In genomic region chr10:3898068-3898467, GRCm38 (mm10) we compare ENCODE assay signal across 20 mouse cellular contexts.
DNase-seq lines count a peak whose midpoint lies in the region; ATAC-seq and TF ChIP-seq lines count a peak whose summit lies in the region.
"Had no signal": no experiment of that assay in that cellular context is flagged by ENCODE, and none has a peak within 500 bp of the region (broad histone marks: within the 10 kb centered on the region; RNA-seq: fewer than 3 reads in every experiment).

No protein-coding gene starts in this region.

- H3K9ac ChIP-seq in stomach, embryonic 15.5 days: no peak overlapping the region
- H3K9ac ChIP-seq in stomach, postnatal 0 days (ENCODE audit: low read length): no peak overlapping the region
- H3K9ac ChIP-seq: heart, embryonic 13.5 days; hindbrain, embryonic 13.5 days; limb, embryonic 12.5 days; liver, embryonic 15.5 days; midbrain, embryonic 15.5 days had no signal

- no peaks in the 10 kb centered on the region for H3K27me3 ChIP-seq in kidney, adult 2 months (replicated peaks; ENCODE audit: control insufficient read depth, insufficient read depth, low read length)
- H3K27me3 ChIP-seq in stomach, embryonic 15.5 days (replicated peaks): no peaks in the 10 kb centered on the region
- H3K27me3 ChIP-seq in stomach, postnatal 0 days (ENCODE audit: control insufficient read depth, insufficient read depth, low read length): no peaks in the 10 kb centered on the region
- H3K27me3 ChIP-seq: CH12.LX; heart, embryonic 13.5 days; hindbrain, embryonic 13.5 days; limb, embryonic 12.5 days; liver, embryonic 15.5 days; megakaryocyte, embryonic 14.5 days; midbrain, embryonic 15.5 days had no signal

- no peak overlapping the region for H3K4me2 ChIP-seq in stomach, embryonic 15.5 days
- no peak overlapping the region for H3K4me2 ChIP-seq in stomach, postnatal 0 days (replicated peaks; ENCODE audit: low read depth)
- H3K4me2 ChIP-seq: heart, embryonic 13.5 days; hindbrain, embryonic 13.5 days; limb, embryonic 12.5 days; liver, embryonic 15.5 days; midbrain, embryonic 15.5 days had no signal

- H3K4me1 ChIP-seq in kidney, adult 2 months (ENCODE audit: control insufficient read depth, insufficient read depth, low read length): peaks cover 10% of the 10 kb centered on the region; the same call in 1 of the 2 replicates
- H3K4me1 ChIP-seq in stomach, embryonic 15.5 days: no peaks in the 10 kb centered on the region; the same call in 1 of the 2 replicates
- H3K4me1 ChIP-seq in stomach, postnatal 0 days (replicated peaks; ENCODE audit: control insufficient read depth, insufficient read depth): 0 out of 2 replicates have a peak, but pooled peaks cover 2% of the 10 kb centered on the region
- H3K4me1 ChIP-seq: hindbrain, embryonic 13.5 days; liver, embryonic 15.5 days; megakaryocyte, embryonic 14.5 days; midbrain, embryonic 15.5 days had no signal

- peak; percentile 91 for DNase-seq in heart, adult 11 months
- DNase-seq in heart, postnatal 14 days: no peak
- DNase-seq in kidney, adult 2 months: peak; percentile 70
- no peak for DNase-seq in kidney, adult 18-20 months
- DNase-seq in stomach, postnatal 0 days (ENCODE audit: low spot score): no peak
- no peak for DNase-seq in urinary bladder, postnatal 25 days (ENCODE audit: low spot score)
- DNase-seq: adrenal gland, adult 2 months; cerebellum, adult 2 months; right cerebral cortex, adult 18-20 months had no signal

- 21% methylated on average over 3 of the region's 3 CpGs for WGBS in kidney, adult 2 months
- WGBS in stomach, embryonic 15.5 days: 36% methylated on average over 3 of the region's 3 CpGs
- 36% methylated on average over 3 of the region's 3 CpGs for WGBS in stomach, postnatal 0 days

- no peak for TF ChIP-seq CTCF in kidney, adult 2 months (conservative IDR thresholded peaks at IDR 0.05; ENCODE audit: insufficient read depth, insufficient read length, low read depth, low read length)
- no peak for TF ChIP-seq CTCF in stomach, postnatal 0 days (IDR thresholded peaks at IDR 0.05; ENCODE audit: low read depth)

- no peak overlapping the region for H3K4me3 ChIP-seq in kidney, adult 2 months (ENCODE audit: insufficient read depth, low read depth, low read length)
- H3K4me3 ChIP-seq in stomach, embryonic 15.5 days (replicated peaks): no peak overlapping the region
- no peak overlapping the region for H3K4me3 ChIP-seq in stomach, postnatal 0 days (ENCODE audit: low read depth, low read length)
- H3K4me3 ChIP-seq: erythroblast, embryonic 14.5 days; heart, embryonic 13.5 days; hindbrain, embryonic 13.5 days; limb, embryonic 12.5 days; liver, embryonic 15.5 days; megakaryocyte, embryonic 14.5 days; midbrain, embryonic 15.5 days had no signal

- ATAC-seq in stomach, embryonic 15.5 days (ENCODE audit: insufficient read depth, low FRiP score, low read depth): no peak
- ATAC-seq in stomach, postnatal 0 days (ENCODE audit: low FRiP score, low TSS enrichment): no peak
- ATAC-seq: forebrain, embryonic 14.5 days; lung, postnatal 0 days; midbrain, embryonic 15.5 days had no signal

- no peak for TF ChIP-seq POLR2A in kidney, adult 2 months (IDR thresholded peaks at IDR 0.05; ENCODE audit: low read depth, low read length)

- peak overlapping the region; percentile 74 for H3K27ac ChIP-seq in kidney, adult 2 months (ENCODE audit: insufficient read depth, low read depth, low read length)
- 0 out of 2 replicates have a peak overlapping the region, but pooled peaks have one; percentile 21 for H3K27ac ChIP-seq in stomach, embryonic 15.5 days
- H3K27ac ChIP-seq in stomach, postnatal 0 days (replicated peaks): no peak overlapping the region
- H3K27ac ChIP-seq: heart, embryonic 13.5 days; hindbrain, embryonic 13.5 days; limb, embryonic 12.5 days; liver, embryonic 15.5 days; midbrain, embryonic 15.5 days had no signal

- intact Hi-C loops in heart, postnatal 14 days (cut with DNase I): no loop called here

- TF ChIP-seq EP300 in stomach, postnatal 0 days (optimal IDR thresholded peaks at IDR 0.05): no peak

- H3K9me3 ChIP-seq in stomach, embryonic 15.5 days: no peaks in the 10 kb centered on the region
- H3K9me3 ChIP-seq in stomach, postnatal 0 days (ENCODE audit: control insufficient read depth, low read length): no peaks in the 10 kb centered on the region
- H3K9me3 ChIP-seq: heart, embryonic 13.5 days; hindbrain, embryonic 13.5 days; limb, embryonic 12.5 days; liver, embryonic 15.5 days; megakaryocyte, embryonic 14.5 days; midbrain, embryonic 15.5 days had no signal

- H3K36me3 ChIP-seq in kidney, adult 2 months (ENCODE audit: control insufficient read depth, insufficient read depth, low read length): no peaks in the 10 kb centered on the region
- H3K36me3 ChIP-seq in stomach, embryonic 15.5 days: no peaks in the 10 kb centered on the region
- no peaks in the 10 kb centered on the region for H3K36me3 ChIP-seq in stomach, postnatal 0 days (ENCODE audit: control insufficient read depth, insufficient read depth, low read length)
- H3K36me3 ChIP-seq: hindbrain, embryonic 13.5 days; limb, embryonic 12.5 days; liver, embryonic 15.5 days; midbrain, embryonic 15.5 days had no signal

Comparison
In these comparisons a context has a peak if more than half of its experiments do, and no peak if none do; other contexts are left out.
1. DNase-seq: peak in heart, adult 11 months (single experiment) and kidney, adult 2 months (single experiment); none in heart, postnatal 14 days (0 of 2), kidney, adult 18-20 months (single experiment), stomach, postnatal 0 days (single experiment) and urinary bladder, postnatal 25 days (single experiment).